Mouse (Mus musculus): ENCODE measurements around the gene Gm49673. TPM values are rescaled to one million over a fixed set of nuclear protein-coding genes. Genes with fewer than 3 reads are reported as not detected.
"Not testable (repeated sequence)": the region's sequence is repeated elsewhere in the genome, so short reads cannot be mapped to it uniquely, and the experiment has no call there.

Gene Gm49673
- polyA plus RNA-seq, 1 experiment from 2014 or later = 0.08 TPM

- H3K9me3 ChIP-seq; H3K36me3 ChIP-seq; H3K4me1 ChIP-seq (replicated peaks); H3K27ac ChIP-seq; ATAC-seq; H3K4me2 ChIP-seq (replicated peaks); H3K9ac ChIP-seq; H3K27me3 ChIP-seq (replicated peaks); H3K4me3 ChIP-seq (replicated peaks): not testable (repeated sequence)
- 77% methylated on average over 2 of the region's 3 CpGs for WGBS
These were observed 90.9 kb downstream of the Gm49673 start for GRCm38 (mm10) chr17:8056637-8057138.

GRCm38 (mm10) chr17:8055919-8056589, 91.5 kb downstream of the Gm49673 start:
- not testable (repeated sequence) for H3K27me3 ChIP-seq (replicated peaks); H3K27ac ChIP-seq; H3K36me3 ChIP-seq; H3K4me3 ChIP-seq (replicated peaks); H3K9ac ChIP-seq; ATAC-seq; H3K4me1 ChIP-seq (replicated peaks); H3K9me3 ChIP-seq; H3K4me2 ChIP-seq (replicated peaks)
- 73% methylated on average over 4 of the region's 6 CpGs for WGBS

- ATAC-seq = peak; percentile 68; the same call in 1 of the 2 replicates
- H3K27me3 ChIP-seq (replicated peaks); H3K4me1 ChIP-seq (replicated peaks); H3K4me3 ChIP-seq (replicated peaks); H3K27ac ChIP-seq; H3K9me3 ChIP-seq; H3K36me3 ChIP-seq; H3K9ac ChIP-seq; H3K4me2 ChIP-seq (replicated peaks): not testable (repeated sequence)
- WGBS = 34% methylated on average over 3 of the region's 3 CpGs
These were observed 96.3 kb downstream of the Gm49673 start for GRCm38 (mm10) chr17:8051247-8051646.

- ATAC-seq; H3K27me3 ChIP-seq (replicated peaks); H3K4me3 ChIP-seq (replicated peaks); H3K36me3 ChIP-seq; H3K4me1 ChIP-seq (replicated peaks); H3K27ac ChIP-seq; H3K4me2 ChIP-seq (replicated peaks); H3K9me3 ChIP-seq; H3K9ac ChIP-seq: not testable (repeated sequence)
- 80% methylated on average over 5 of the region's 6 CpGs for WGBS
These were observed 97.4 kb downstream of the Gm49673 start for GRCm38 (mm10) chr17:8050218-8050617.

- 0% methylated on average over 2 of the region's 5 CpGs for WGBS
These were observed 101.4 kb downstream of the Gm49673 start for GRCm38 (mm10) chr17:8046178-8046577.

GRCm38 (mm10) chr17:8041197-8041596, 106.4 kb downstream of the Gm49673 start:
- no CpG with 5 or more reads among the region's 5 CpGs for WGBS
- H3K36me3 ChIP-seq; H3K27me3 ChIP-seq (replicated peaks): not testable (repeated sequence)

More at GRCm38 (mm10) chr17:8046178-8046577, 101.4 kb downstream of the Gm49673 start:
- H3K27me3 ChIP-seq (replicated peaks); H3K4me3 ChIP-seq (replicated peaks); H3K4me1 ChIP-seq (replicated peaks); H3K36me3 ChIP-seq; H3K9me3 ChIP-seq; H3K27ac ChIP-seq; ATAC-seq; H3K4me2 ChIP-seq (replicated peaks); H3K9ac ChIP-seq: not testable (repeated sequence)

GRCm38 (mm10) chr17:8039916-8040635, 107.5 kb downstream of the Gm49673 start:
- H3K27ac ChIP-seq; H3K4me2 ChIP-seq (replicated peaks); H3K9me3 ChIP-seq; H3K4me3 ChIP-seq (replicated peaks); H3K36me3 ChIP-seq; H3K9ac ChIP-seq; H3K27me3 ChIP-seq (replicated peaks); ATAC-seq; H3K4me1 ChIP-seq (replicated peaks): not testable (repeated sequence)
- no CpG with 5 or more reads among the region's 12 CpGs for WGBS

More at GRCm38 (mm10) chr17:8041197-8041596, 106.4 kb downstream of the Gm49673 start:
- H3K9me3 ChIP-seq; H3K9ac ChIP-seq; H3K4me3 ChIP-seq (replicated peaks); H3K4me2 ChIP-seq (replicated peaks); H3K27ac ChIP-seq; ATAC-seq; H3K4me1 ChIP-seq (replicated peaks): not testable (repeated sequence)

- 63% methylated on average over 4 of the region's 6 CpGs for WGBS
- not testable (repeated sequence) for H3K4me3 ChIP-seq (replicated peaks); H3K9ac ChIP-seq; H3K36me3 ChIP-seq; H3K27ac ChIP-seq; H3K4me1 ChIP-seq (replicated peaks); H3K27me3 ChIP-seq (replicated peaks); H3K9me3 ChIP-seq; H3K4me2 ChIP-seq (replicated peaks); ATAC-seq
These were observed 110.6 kb downstream of the Gm49673 start for GRCm38 (mm10) chr17:8036976-8037375.

Other genes with a start within 250 kb of the Gm49673 start
- gene Tagap, start 221.8 kb downstream of the Gm49673 start, polyA plus RNA-seq (2015; fragmentation: Nextera tagmentation; extraction: Ambion mirVana) = 1.6 and 1.8 TPM in 2 replicates
- 45.8 and 51.8 TPM in 2 replicates for gene Rsph3a, start 202.2 kb downstream of the Gm49673 start, polyA plus RNA-seq (2015; fragmentation: Nextera tagmentation; extraction: Ambion mirVana)
- gene Rnaset2a, start 309 bp upstream of the Gm49673 start, polyA plus RNA-seq (2015; fragmentation: Nextera tagmentation; extraction: Ambion mirVana) = 31.1 and 36.4 TPM in 2 replicates
- 30.2 and 31.5 TPM in 2 replicates for gene Fgfr1op, start 17.7 kb upstream of the Gm49673 start, polyA plus RNA-seq (2015; fragmentation: Nextera tagmentation; extraction: Ambion mirVana)
- gene Ccr6, start 88.3 kb upstream of the Gm49673 start, polyA plus RNA-seq (2015; fragmentation: Nextera tagmentation; extraction: Ambion mirVana) = 0.50 and 0.86 TPM in 2 replicates
- 192 and 199 TPM in 2 replicates for gene Mpc1, start 135.1 kb upstream of the Gm49673 start, polyA plus RNA-seq (2015; fragmentation: Nextera tagmentation; extraction: Ambion mirVana)
- 78.7 and 79.0 TPM in 2 replicates for gene Sft2d1, start 163.3 kb upstream of the Gm49673 start, polyA plus RNA-seq (2015; fragmentation: Nextera tagmentation; extraction: Ambion mirVana)
- gene Prr18, start 189.7 kb upstream of the Gm49673 start, polyA plus RNA-seq (2015; fragmentation: Nextera tagmentation; extraction: Ambion mirVana) = 0.39 and 0.61 TPM in 2 replicates
- 0.13 and 0.27 TPM in 2 replicates for gene T2, start 208.2 kb upstream of the Gm49673 start, polyA plus RNA-seq (2015; fragmentation: Nextera tagmentation; extraction: Ambion mirVana)